Mouse (Mus musculus) left cerebral cortex, adult 8-10 months (tissue): ENCODE data around the gene Carm1. TPM values are rescaled to one million over a fixed set of nuclear protein-coding genes. Genes with fewer than 3 reads are reported as not detected.
"Not testable (repeated sequence)": the region's sequence is repeated elsewhere in the genome, so short reads cannot be mapped to it uniquely, and the experiment has no call there.

Source experiments
- DNase-seq, 2 experiments: peaks; one replicate each; pipeline ENCODE4 v3.0.0; 2022; ENCODE audit warnings: low spot score in 2 of 2
- total RNA-seq, 4 experiments: library from RNA; stranded (reverse); gene quantifications; 2 replicates each; pipeline ENCODE4 v1.2.4; 2022

The Carm1 gene
- total RNA-seq, 4 experiments from 2014 or later, result 76.4 to 91.3 (median 83.1) TPM

DNA sequence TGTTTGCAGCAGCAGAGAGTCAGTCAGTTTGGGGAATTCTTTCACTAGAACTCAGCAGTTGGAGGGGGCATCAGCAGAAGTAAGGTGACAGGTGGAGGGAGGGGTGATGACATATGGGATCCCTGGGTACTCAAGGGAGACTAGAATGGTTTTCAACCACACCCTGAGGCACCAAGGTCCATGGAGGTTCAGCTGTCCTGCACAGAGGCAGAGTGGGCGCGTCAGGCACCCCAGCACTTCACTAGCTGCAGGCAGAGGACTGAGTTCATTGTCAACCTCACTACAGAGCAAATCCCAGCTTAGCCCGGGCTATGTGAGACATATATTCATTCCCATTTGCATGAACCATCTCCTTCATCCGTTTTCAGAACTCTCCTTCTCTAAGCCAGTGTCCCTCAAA is 9.7 kb upstream of the Carm1 start:
- DNase-seq, result no peak

GRCm38 (mm10) chr9:21539981-21540753 is 6.5 kb upstream of the Carm1 start:
- DNase-seq, result no peak

DNA sequence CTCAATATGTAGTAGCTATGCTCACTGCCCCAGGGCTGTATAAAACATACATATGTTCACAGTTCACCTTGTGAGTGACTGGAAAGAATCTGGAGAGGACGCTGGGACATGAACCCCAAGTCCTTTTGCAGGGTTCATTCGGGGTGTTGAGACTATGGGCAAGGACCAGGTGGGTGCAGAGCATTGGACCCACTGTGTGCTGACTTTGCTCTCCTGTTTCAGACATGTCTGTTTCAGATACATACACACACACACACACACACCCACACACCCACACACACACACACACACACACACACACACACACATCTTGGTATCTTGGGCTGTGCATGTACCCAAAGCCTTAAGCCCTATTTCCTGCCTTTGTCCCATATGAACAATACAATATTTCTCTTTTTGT is 4.7 kb upstream of the Carm1 start:
- not testable (repeated sequence) for DNase-seq

DNA sequence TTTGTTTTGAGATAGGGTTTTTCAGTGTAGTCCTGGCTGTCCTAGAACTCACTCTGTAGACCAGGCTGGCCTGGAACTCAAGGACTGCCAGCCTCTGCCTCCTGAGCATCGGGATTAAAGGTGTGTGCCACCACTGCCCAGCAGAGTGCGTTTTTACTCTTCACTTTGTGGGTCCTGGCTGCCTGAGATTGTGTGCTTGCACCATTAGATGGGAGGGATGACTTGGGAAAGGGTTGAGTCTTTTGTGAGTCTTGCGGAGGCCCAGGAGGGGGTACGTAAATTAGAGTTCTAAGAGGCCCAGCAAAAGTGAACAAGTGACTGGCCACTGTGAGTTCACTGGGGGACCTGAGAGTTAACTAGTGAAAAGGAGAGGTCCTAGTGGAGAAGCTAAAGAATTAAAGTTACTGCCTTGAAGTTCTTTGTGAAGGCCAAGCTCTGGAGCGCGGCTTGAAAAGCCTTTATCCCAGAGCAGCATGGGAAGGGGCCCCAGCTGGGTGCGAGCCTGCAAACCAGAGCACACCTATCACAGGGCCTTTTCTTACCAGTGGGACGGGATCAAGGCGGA is 1.3 kb upstream of the Carm1 start:
- DNase-seq, result no peak

DNA sequence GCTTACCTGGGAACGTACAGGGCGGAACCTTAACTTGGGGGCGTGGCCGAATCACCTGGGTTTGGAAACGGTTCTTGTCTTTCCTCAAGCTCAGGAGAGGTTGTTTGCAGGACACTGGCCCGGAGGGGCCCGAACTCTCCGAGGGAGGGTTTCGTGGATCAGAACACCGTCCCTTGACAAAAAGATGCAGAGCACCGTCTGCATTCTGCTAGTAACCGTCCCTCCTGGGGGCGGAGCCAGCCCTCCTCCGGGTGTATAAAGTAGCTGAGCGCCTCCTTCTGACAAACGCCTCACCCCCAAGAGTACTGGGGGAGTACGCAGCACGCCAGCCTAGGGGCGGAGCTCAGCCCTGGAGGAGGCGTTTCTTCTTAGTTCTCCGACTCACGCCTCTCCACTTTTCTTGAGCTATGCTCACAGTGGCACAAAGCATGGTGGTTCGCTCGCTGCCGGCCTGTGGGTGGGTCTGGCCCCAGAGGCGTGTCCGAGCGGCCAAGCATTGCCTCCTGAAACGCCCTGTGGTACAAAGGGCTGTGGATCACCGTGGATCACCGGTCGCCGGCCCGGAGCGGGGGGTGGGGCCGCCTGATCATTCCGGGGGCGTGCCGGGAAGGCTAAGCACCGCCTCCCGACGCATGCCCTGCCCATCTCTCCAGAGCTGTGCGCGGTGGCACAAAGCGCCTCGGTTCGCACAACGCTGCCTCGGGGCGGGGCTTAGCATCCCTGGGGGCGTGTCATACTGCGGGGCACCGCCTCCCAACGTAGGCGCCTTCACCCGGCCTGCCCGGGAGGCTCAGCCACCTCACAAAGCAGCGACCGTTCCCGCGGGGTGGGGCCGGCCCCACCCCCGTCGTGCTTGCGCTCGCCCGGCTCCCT is 542 bp upstream of the Carm1 start:
- DNase-seq, result peak; percentile 96 to 99

DNA sequence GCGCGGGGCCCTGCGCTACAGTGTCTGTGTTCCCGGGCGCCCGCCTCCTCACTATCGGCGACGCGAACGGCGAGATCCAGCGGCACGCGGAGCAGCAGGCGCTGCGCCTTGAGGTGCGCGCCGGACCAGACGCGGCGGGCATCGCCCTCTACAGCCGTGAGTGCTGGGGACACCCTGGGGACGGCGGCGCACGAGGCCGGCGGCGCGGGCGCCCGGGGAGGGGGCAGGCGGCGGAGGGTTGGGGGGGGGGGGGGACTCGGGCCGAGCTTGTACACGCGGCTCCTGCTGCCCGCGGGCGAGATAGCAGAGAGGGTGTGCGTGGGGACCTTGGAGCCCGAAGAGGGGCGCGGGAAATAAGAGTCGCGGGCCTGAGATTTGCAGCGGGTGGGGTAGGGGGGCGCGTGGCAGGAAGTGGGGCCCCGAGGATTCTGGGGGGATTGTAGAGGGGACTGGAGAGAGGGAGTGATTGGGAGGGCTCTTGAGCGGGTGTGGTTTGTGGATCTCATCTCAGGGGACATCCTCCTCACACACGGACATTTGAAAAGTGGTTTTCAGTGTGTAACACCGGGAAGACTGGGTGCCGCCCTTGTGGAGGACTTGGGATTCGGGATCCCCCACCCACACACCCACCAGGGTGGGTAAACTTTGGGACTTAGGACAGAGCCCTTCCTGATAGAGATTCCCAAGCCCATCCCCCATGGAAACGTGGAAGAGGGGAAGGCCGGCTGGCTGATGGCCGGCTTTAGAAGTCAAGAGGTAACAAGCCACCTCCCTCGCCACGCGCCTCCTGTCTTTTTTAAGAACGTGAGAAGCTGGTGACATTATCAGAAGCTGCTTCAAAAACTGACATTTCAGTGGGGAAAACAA is 614 bp downstream of the Carm1 start:
- peak in 1 of 2 experiments; percentile 55 for DNase-seq

DNA sequence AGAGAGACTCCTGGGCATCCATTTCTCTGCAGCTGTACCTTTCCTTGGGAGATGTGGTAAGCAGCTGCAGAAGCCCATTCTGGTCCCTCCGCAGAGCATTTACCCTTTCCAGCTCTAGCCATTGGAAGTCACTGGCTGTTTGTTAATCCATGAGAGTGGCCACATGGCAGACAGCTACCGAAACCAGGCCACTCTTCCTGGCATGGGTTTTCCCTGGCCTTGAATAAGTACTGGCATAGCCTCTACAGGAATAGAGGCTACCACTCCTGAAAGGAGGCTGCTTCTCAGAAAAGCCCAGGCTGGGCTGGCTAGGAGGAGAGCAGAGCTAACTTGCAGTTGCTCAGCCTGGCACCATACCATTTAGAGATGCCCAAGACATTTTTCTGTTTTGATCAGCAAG is 4.4 kb downstream of the Carm1 start:
- no peak for DNase-seq

DNA sequence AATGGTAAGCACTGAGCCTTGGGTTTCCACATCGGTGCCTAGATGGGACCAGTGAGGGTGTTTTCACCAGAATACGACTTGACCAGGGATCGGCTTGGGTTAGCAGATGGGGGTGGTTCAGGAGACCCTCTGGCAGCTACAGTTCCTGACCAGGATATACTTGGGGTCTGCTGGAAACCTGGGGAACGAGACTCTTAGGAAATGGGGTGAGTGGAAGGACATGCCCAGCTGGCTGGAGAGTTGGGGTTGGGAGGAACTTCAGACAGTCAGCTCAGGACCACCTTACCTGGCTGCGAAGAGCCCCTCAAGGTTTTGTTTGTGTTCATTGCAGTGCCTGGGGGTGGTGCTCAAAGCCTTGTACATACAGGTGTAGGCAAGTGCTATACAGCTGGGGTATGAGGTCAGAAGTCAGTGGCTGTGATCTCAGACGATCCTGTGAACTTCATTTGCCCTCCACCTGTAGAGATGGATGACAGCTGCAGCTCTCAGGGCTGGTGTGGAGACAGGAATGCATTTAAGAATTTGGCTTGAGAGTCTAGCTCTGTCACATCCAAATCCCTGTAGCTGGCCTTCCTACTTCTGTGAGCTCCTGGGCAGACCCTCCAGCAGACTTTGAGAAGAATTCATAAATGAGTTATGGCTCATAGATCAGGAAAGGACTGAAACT is 7.0 kb downstream of the Carm1 start:
- no peak for DNase-seq

GRCm38 (mm10) chr9:21555198-21555742 is 8.6 kb downstream of the Carm1 start:
- no peak for DNase-seq

- DNase-seq, result no peak
These were observed 10.3 kb downstream of the Carm1 start for GRCm38 (mm10) chr9:21556996-21557395.

DNA sequence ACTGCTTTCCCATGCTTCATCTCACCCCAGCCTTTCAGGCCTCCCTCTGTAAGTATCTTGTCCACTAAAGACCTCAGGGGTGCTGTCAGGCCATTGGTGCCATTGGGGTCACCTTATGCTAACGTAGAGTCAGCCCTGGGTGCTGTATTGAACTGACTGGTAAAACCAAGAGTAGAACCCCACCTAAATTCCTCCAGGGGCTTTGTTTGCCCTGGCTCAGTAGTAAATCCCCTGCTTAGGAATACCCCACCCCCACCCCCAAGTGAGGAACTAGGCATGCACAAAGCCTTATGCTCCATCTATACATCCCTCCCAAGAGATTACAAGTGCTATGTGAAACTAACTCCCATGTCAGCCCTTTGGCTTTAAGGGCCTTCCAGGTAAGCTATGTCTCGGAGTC is 10.9 kb downstream of the Carm1 start:
- DNase-seq, result no peak

DNA sequence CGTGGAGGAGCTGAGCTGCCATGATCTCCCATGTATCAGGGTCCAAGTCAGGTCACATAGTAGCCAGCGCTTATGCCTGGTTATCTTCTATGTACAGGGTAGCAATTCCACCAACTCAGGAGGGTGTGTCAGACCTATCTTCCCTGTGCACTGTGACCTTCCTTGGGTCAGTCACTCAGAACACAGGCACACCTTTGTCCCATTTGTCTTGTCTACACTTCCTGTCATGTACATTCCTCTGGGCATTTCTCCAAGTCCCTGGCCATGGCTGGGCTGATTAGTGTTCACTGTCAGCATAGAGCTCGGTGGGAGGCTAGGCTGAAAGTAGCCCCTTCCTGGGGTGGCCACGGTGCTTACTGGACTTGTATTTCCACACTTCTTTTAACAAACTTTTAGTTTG is 11.7 kb downstream of the Carm1 start:
- no peak for DNase-seq

DNA sequence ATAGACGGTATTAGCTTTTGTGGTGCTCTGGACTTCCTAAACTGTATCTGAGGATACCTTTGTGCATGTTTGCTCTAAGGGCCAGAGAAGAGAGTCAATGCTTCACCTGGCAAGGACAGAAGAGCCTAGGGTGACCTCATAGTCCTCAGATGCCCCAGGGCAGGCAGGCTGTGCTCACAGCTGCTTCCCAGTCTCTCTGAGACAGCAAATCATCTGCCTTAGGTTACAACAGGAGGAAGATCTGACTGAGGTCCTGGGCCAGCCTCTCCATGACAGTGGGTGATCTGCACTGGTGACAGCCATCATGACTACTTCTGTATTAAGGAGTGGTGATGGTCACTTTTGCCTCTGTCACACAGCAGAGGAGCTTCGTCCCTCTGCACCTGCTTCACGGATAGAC is 12.5 kb downstream of the Carm1 start:
- DNase-seq, result no peak

GRCm38 (mm10) chr9:21564420-21564819 is 17.7 kb downstream of the Carm1 start:
- no peak for DNase-seq

GRCm38 (mm10) chr9:21565004-21565586 is 18.4 kb downstream of the Carm1 start:
- DNase-seq, result no peak

GRCm38 (mm10) chr9:21566538-21566937 is 19.8 kb downstream of the Carm1 start:
- no peak for DNase-seq

DNA sequence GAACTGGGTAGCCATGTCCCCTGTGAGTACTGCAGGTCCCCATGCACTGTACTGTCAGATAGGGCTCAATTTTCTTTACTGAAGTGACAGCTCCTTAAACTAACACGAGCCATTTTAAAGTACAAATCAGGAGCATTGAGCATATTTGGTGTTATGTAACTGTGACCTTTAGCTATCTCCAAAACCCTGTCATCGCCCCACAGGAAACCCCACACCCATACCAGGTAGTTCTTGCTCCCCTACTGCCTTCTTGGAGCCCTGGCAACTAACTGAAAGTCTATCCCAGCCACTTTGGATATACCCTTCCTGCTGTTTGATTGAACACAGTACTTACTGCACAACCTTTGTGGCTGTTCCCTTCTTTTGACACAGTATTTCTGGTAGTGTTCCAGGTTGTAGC is 20.4 kb downstream of the Carm1 start:
- no peak for DNase-seq

DNA sequence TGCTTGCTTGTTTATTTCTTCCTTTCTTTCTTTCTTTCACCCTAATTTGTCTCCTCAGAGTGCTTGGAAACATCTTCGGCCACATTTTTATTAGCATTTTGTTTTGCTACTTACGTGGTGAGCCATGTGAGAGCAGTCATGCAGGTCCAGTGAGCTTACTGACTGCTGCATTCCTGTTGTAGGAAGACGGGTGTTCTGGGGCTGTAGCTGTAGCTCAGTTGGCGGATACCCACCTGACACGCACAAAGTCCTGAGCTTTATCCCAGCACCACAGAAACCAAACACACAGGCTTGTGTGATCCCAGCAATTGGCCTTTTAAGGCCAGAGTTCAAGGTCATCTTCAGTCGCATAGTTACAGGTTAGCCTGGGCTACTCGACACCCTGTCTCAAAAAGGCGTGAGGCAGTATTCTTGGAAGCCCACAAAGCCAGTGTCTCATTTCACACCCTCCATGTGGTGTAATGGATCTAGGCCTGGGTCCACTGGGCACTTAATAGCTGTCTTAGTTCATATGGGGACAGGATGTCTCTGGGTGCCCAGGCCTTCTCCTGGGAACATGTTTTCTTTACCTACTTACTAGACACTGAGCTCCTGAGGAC is 22.1 kb downstream of the Carm1 start:
- no peak for DNase-seq

- DNase-seq, result no peak
These were observed 27.5 kb downstream of the Carm1 start for GRCm38 (mm10) chr9:21574012-21574801.
